Mouse (Mus musculus): Measurements from ENCODE around the gene Chrnb4.
A peak's percentile ranks its signal among the peaks of the same experiment; 100 is the strongest.

The Chrnb4 gene

DNA sequence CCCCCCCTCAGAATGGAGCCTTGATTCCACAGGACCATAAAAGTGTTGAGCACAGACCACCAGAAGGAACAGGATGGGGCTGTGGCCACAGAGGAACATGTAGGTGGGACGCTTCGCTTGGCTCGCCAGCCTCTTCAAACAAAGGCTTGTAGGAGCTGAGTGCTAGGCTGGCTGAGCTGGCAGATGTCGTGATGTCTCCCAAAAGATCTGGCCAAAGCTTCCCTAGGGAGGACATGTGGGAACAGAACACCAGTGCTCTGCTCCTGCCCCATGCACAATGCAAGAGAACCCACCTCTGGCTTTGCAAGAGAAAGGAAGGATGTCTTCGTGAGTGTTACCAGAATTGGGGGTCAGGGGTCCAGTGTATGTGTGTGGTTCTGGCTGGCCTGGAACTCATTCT, 25.3 kb downstream of the Chrnb4 start:
- DNase-seq (ENCODE audit: low read depth, low spot score): no peak

DNA sequence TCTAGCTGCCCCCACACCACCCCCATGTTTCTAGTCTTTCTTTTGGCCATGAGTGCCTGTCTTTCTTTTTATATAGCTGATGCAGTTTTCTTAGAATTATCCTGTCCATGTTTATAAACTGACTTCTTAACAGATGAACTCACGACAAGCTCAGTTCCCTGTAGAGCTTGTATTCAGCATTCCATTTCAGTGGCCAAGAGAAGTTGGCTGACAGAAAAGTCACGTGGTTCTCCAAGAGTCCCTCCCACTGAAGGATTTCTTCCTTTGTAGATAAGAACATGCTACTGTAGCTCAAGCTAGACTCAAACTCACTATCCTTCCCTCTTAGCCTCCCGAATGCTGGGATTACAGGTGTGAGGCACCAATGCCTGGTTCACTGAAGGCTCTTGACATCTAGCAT, 31.7 kb downstream of the Chrnb4 start:
- DNase-seq (ENCODE audit: low read depth, low spot score): no peak

DNA sequence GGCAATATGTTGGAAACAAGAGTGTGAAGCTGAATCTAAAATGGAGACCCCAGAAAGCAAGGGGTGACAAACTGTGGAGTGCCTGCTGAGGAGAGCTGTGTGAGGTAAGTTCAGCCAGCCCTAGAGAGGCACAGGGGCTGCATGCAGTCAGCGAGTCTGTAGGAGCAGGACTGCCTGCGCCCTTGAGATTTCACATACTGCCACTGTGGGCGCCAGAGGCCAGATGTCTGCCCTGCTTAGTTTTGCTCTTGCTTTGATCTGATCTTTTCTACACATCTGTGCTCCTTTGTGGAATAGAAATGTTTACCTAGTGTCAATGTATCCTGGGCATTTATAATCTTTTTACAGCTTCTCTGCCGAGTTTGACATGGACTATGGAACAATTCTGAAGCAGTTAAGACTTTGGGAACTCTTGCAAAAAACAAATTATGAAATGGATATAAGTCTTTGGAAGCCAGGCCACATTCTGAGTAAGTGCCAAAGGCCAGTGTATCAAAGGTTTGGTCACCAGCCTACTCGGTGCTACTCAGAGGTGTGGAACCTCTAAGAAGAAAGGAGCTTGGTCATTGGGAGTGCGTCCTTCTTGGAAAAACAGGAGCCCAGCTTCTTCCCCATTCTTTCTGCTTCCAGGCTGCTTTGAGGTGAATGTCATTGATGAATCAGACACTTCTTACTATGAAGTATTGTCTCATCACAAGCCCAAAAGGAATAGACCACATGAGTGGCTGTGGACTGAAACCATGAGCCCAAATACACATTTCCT, 37.8 kb downstream of the Chrnb4 start:
- DNase-seq (ENCODE audit: low read depth, low spot score): no peak

DNA sequence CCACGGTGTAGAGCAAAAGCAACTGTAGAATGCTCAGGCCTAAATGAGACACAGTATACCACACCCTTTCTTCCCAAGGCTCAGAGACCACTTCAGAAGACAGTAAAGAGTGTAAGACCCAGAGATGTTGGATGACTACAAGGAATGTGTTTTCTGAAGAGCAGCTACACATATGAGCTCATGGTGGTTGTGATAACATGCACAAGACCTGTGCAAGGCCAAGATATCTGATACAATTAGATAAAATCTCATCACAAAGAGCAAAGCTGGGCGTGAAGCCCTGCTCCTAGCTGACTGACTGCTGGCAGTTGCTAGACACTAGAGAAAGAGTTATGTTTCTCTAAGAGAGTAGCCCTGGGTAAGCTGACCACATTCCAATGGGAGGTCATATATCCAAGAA, 38.9 kb downstream of the Chrnb4 start:
- DNase-seq (ENCODE audit: low read depth, low spot score): no peak

DNA sequence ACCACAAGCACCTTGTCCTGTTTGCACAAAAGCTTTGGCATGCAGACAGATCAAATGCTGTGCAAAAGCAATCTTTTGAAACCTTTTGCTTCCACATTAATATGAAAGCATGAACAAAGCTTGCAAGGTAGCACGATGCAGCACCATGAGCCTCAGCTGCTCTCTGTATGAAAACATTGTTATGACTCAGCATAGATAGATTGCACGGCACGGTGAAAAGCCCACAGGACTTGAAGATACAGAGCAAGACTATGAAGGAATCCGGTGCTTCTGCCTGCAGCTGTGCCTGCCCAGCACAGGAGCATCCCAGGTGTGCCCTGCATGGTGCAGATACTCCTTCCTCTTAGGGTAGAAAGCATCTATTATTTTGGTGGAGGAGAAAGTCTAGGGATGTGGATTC, 45.0 kb downstream of the Chrnb4 start:
- DNase-seq (ENCODE audit: low read depth, low spot score): no peak

DNA sequence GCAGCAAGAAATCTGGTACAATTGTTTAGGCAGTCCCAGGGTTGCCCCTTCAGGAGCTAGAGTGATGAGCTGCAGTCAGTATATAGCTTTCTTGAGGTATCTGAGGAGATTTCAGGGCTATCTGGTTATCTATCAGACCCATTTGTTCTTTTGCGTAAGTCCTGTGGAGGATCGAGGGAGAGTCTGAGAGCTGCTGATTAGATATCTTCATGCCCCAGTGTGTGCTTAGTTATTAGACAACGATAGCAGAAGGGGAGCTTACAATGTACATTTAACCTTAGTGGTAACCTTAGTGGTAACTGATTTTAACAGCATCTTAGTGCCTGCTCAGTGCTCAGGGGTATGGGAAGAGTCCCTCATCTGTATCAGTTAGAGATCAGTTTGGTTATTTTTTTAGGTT, 52.9 kb downstream of the Chrnb4 start:
- no peak for DNase-seq (ENCODE audit: low read depth, low spot score)

DNA sequence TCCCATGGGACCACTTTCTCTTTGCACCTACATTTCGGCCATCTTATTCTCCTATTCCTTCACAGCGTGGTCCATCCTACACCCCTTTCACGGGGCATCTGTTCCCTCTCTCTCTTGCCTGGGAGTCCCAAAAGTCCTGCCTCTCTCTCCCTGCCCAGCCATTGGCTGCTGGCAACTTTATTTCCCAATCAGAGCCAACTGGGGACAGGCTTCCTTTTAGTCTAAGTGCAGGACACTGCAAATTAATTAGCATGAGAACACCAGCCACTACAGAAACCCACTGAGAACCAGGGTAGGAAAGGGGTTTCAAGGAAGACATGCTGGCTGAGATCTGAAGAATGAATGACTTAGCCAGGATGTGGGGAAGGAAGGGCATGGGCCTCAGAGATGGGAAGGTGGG, 54.2 kb downstream of the Chrnb4 start:
- peak; percentile 71 for DNase-seq (ENCODE audit: low read depth, low spot score)

DNA sequence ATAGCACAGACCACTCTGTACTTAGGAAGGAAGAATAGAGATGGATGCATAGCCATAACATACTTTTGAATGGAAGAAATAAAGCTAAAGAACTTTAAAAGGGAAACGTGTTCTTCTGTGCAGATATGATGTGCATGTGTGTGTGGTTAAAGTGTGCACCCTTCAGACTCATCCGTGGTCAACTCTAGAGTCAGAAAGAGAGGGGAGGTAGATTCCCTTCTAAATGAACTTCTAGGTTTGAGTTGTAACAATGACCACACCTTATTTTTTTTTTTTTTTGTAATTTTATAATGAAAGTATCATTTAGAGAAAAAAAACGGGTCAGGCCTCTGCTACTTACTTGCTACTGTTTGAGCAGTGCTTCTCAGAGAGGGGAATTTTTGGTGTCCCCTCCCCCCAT, 58.2 kb downstream of the Chrnb4 start:
- DNase-seq (ENCODE audit: low read depth, low spot score): no peak

DNA sequence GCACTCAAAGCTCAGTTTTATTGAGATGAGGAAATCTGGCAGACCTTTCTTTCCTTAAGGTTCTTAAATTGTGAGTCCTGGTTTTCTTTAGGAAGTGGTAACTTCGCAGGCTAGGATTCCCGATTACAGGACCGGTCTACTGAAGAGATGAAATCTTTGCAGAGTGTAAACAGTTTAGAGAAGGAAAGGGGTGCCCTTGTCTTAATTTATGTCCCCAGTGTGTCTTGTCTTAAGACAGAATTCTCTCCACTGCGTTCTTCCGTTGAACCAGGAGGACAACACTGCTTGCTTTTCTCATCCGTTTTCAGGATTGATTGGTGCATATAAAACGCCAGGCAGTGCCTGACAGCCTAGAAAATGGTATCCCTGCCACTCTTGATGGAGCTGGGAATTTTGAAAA, 66.2 kb downstream of the Chrnb4 start:
- no peak for DNase-seq (ENCODE audit: low read depth, low spot score)

DNA sequence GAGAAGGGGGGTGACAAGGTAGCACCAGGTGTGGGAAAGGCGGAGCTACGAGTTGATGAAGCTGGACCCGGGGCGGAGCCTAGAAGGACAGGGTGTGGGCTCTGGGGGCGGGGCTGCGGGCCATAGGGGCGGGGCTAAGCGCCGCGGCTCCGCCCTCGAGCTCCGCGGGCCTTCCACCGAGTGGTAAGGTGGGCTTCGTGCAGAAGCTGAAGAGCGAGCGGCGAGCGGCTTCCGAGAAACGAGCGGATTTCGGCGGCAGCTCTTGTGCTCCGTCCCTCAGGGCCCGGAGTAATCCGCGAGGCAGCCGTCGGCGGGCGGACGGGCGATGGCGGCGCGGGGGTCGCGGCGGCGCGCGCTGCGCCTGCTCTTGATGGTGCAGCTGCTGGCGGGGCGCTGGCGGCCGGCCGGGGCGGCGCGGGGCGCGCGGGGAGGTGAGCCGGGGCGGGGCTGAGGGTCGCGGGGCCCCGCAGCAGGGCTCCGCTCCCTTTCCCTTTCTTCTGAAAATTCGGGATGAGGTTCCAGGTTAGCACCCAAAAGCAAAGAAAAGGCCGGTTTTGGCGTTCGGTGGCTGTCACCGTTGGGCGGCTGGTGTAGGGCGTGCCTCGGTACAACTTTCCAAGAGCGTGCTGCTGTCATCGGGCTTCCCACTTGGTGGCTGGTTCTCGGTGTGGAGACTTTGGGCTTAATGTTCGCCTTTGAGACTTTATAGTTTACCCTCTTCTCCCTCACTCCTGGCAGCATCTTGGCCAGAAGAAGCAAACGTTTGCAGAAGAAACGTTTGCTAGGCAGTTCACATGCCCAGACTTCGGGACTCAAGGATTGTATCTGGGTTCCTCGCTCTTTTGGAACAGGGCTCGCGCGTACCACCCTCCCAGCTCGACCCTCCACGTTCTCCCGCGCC, 67.0 kb downstream of the Chrnb4 start:
- DNase-seq (ENCODE audit: low read depth, low spot score): peak; percentile 84

DNA sequence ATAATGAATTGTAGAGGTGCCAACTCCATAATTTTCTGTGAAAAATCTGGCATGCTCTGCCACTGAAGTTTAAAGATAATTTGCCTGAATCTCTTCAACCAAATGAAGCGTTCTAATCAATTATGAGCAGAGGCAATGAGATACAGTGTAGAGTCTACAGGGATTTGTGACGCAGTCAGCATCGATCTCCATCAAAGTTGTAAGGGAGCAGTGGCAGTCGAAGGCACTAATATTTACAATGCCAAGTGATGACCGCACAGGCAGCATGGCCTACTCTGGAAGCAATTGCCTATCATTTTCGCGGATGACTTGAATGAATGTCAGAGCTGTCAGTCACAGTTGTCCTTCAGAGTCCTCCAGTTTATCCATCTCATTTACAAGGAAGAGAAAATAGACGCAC, 67.9 kb downstream of the Chrnb4 start, which contains the start of gene Chrna5:
TSS of gene Chrna5 (plus strand) at position 207 of the 400 bp plus-strand sequence.
- DNase-seq (ENCODE audit: low read depth, low spot score): no peak
